Mouse (Mus musculus): ENCODE measurements around the gene Lce3b. TPM values are rescaled to one million over a fixed set of nuclear protein-coding genes. Genes with fewer than 3 reads are reported as not detected.

Lce3b gene
- total RNA-seq (2014; rRNA removed), result not detected in 2 replicates
- not detected in 2 replicates for polyA plus RNA-seq (2015; fragmentation: Nextera tagmentation; extraction: Ambion mirVana)

GRCm38 (mm10) chr3:92932679-92933078, at the start of gene Lce3b:
TSS of gene Lce3b (plus strand) at chr3:92932979.
- Histone ChIP-seq H3K4me2 (ENCODE audit: low read depth, low read length) (no peak within 1 kb of the TSS), H3K4me3 (ENCODE audit: low read length) (no peak within 1 kb of the TSS), H3K36me3 (ENCODE audit: insufficient read depth, low read length) (no peaks in the 10 kb centered on the region), H3K9ac (replicated peaks; ENCODE audit: low read length) (no peak within 1 kb of the TSS), H3K27me3 (ENCODE audit: insufficient read depth, low read length) (no peaks in the 10 kb centered on the region), H3K27ac (no peak within 1 kb of the TSS), H3K9me3 (ENCODE audit: low read length) (no peaks in the 10 kb centered on the region), H3K4me1 (ENCODE audit: insufficient read depth, low read length) (no peaks in the 10 kb centered on the region)
- DNase-seq (ENCODE audit: low spot score) (no peak), ATAC-seq (no peak)
- WGBS, result 57% methylated on average over 2 of the region's 2 CpGs
- no peak for TF ChIP-seq CTCF (IDR thresholded peaks at IDR 0.05; ENCODE audit: low read depth)

- no peak overlapping the region for H3K4me3 ChIP-seq (ENCODE audit: low read length)
- H3K4me1 ChIP-seq (ENCODE audit: insufficient read depth, low read length), result no peaks in the 10 kb centered on the region
- no peaks in the 10 kb centered on the region for H3K36me3 ChIP-seq (ENCODE audit: insufficient read depth, low read length)
- no peak overlapping the region for H3K4me2 ChIP-seq (ENCODE audit: low read depth, low read length)
- no peak overlapping the region for H3K27ac ChIP-seq
- DNase-seq (ENCODE audit: low spot score), result peak; percentile 9
- ATAC-seq, result no peak
- no peaks in the 10 kb centered on the region for H3K9me3 ChIP-seq (ENCODE audit: low read length)
- TF ChIP-seq CTCF (IDR thresholded peaks at IDR 0.05; ENCODE audit: low read depth), result no peak
- no peaks in the 10 kb centered on the region for H3K27me3 ChIP-seq (ENCODE audit: insufficient read depth, low read length)
- WGBS, result 62% methylated on average over 3 of the region's 3 CpGs
- H3K9ac ChIP-seq (replicated peaks; ENCODE audit: low read length), result no peak overlapping the region
These were observed 38.7 kb upstream of the Lce3b start for GRCm38 (mm10) chr3:92894063-92894462.

- DNase-seq (ENCODE audit: low spot score) (no peak), ATAC-seq (no peak)
- 56% methylated on average over 1 of the region's 1 CpGs for WGBS
- no peak for TF ChIP-seq CTCF (IDR thresholded peaks at IDR 0.05; ENCODE audit: low read depth)
- Histone ChIP-seq H3K36me3 (ENCODE audit: insufficient read depth, low read length) (no peaks in the 10 kb centered on the region), H3K4me2 (ENCODE audit: low read depth, low read length) (no peak overlapping the region), H3K4me3 (ENCODE audit: low read length) (no peak overlapping the region), H3K9me3 (ENCODE audit: low read length) (no peaks in the 10 kb centered on the region), H3K9ac (replicated peaks; ENCODE audit: low read length) (no peak overlapping the region), H3K4me1 (ENCODE audit: insufficient read depth, low read length) (no peaks in the 10 kb centered on the region), H3K27ac (no peak overlapping the region), H3K27me3 (ENCODE audit: insufficient read depth, low read length) (no peaks in the 10 kb centered on the region)
These were observed 38.3 kb upstream of the Lce3b start for GRCm38 (mm10) chr3:92894489-92894888.

- no peaks in the 10 kb centered on the region for H3K36me3 ChIP-seq (ENCODE audit: insufficient read depth, low read length)
- no peaks in the 10 kb centered on the region for H3K27me3 ChIP-seq (ENCODE audit: insufficient read depth, low read length)
- TF ChIP-seq CTCF (IDR thresholded peaks at IDR 0.05; ENCODE audit: low read depth), result peak; percentile 66
- no peak overlapping the region for H3K4me3 ChIP-seq (ENCODE audit: low read length)
- H3K9ac ChIP-seq (replicated peaks; ENCODE audit: low read length), result no peak overlapping the region
- no peaks in the 10 kb centered on the region for H3K9me3 ChIP-seq (ENCODE audit: low read length)
- peak; percentile 25 for DNase-seq (ENCODE audit: low spot score)
- H3K27ac ChIP-seq, result no peak overlapping the region
- no peak overlapping the region for H3K4me2 ChIP-seq (ENCODE audit: low read depth, low read length)
- H3K4me1 ChIP-seq (ENCODE audit: insufficient read depth, low read length), result no peaks in the 10 kb centered on the region
- no peak for ATAC-seq
- 26% methylated on average over 3 of the region's 3 CpGs for WGBS
These were observed 29.8 kb upstream of the Lce3b start for GRCm38 (mm10) chr3:92902992-92903391.

GRCm38 (mm10) chr3:92903640-92904039, 29.1 kb upstream of the Lce3b start:
- DNase-seq (ENCODE audit: low spot score) (peak; percentile 75), ATAC-seq (peak; percentile 64; the same call in 1 of the 2 replicates)
- no peak overlapping the region for H3K9ac ChIP-seq (replicated peaks; ENCODE audit: low read length)
- H3K27ac ChIP-seq, result no peak overlapping the region
- WGBS, result 22% methylated on average over 4 of the region's 4 CpGs
- no peaks in the 10 kb centered on the region for H3K36me3 ChIP-seq (ENCODE audit: insufficient read depth, low read length)
- H3K27me3 ChIP-seq (ENCODE audit: insufficient read depth, low read length), result no peaks in the 10 kb centered on the region
- H3K4me1 ChIP-seq (ENCODE audit: insufficient read depth, low read length), result no peaks in the 10 kb centered on the region
- H3K9me3 ChIP-seq (ENCODE audit: low read length), result no peaks in the 10 kb centered on the region
- H3K4me3 ChIP-seq (ENCODE audit: low read length), result no peak overlapping the region
- H3K4me2 ChIP-seq (ENCODE audit: low read depth, low read length), result no peak overlapping the region
- peak; percentile 70 for TF ChIP-seq CTCF (IDR thresholded peaks at IDR 0.05; ENCODE audit: low read depth)

GRCm38 (mm10) chr3:92905182-92905581, 27.6 kb upstream of the Lce3b start:
- 54% methylated on average over 3 of the region's 3 CpGs for WGBS
- Histone ChIP-seq H3K9me3 (ENCODE audit: low read length) (no peaks in the 10 kb centered on the region), H3K27me3 (ENCODE audit: insufficient read depth, low read length) (no peaks in the 10 kb centered on the region), H3K4me3 (ENCODE audit: low read length) (no peak overlapping the region), H3K4me2 (ENCODE audit: low read depth, low read length) (no peak overlapping the region), H3K36me3 (ENCODE audit: insufficient read depth, low read length) (no peaks in the 10 kb centered on the region), H3K27ac (no peak overlapping the region), H3K4me1 (ENCODE audit: insufficient read depth, low read length) (no peaks in the 10 kb centered on the region), H3K9ac (replicated peaks; ENCODE audit: low read length) (no peak overlapping the region)
- DNase-seq (ENCODE audit: low spot score), result no peak
- no peak for ATAC-seq
- TF ChIP-seq CTCF (IDR thresholded peaks at IDR 0.05; ENCODE audit: low read depth), result no peak

- H3K4me2 ChIP-seq (ENCODE audit: low read depth, low read length), result no peak overlapping the region
- peak; percentile 59; the same call in 1 of the 2 replicates for ATAC-seq
- H3K9me3 ChIP-seq (ENCODE audit: low read length), result no peaks in the 10 kb centered on the region
- no peaks in the 10 kb centered on the region for H3K27me3 ChIP-seq (ENCODE audit: insufficient read depth, low read length)
- TF ChIP-seq CTCF (IDR thresholded peaks at IDR 0.05; ENCODE audit: low read depth), result peak; percentile 72
- 25% methylated on average over 4 of the region's 4 CpGs for WGBS
- no peaks in the 10 kb centered on the region for H3K36me3 ChIP-seq (ENCODE audit: insufficient read depth, low read length)
- H3K9ac ChIP-seq (replicated peaks; ENCODE audit: low read length), result no peak overlapping the region
- no peak overlapping the region for H3K4me3 ChIP-seq (ENCODE audit: low read length)
- DNase-seq (ENCODE audit: low spot score), result peak; percentile 80
- no peaks in the 10 kb centered on the region for H3K4me1 ChIP-seq (ENCODE audit: insufficient read depth, low read length)
- no peak overlapping the region for H3K27ac ChIP-seq
These were observed 25.2 kb upstream of the Lce3b start for GRCm38 (mm10) chr3:92907571-92907970.

All from hindbrain, postnatal 0 days (tissue).